Mouse (Mus musculus): ENCODE measurements at regions not wholly inside any gene's neighbourhood (a gene's known extent, or its start where the extent isn't known, plus 50 kb on each side); places are given as distances from the start of the nearest gene placed in this dataset.

- H3K4me1 ChIP-seq (ENCODE audit: control insufficient read depth in 2 of 2, insufficient read depth in 2 of 2, low read length in 2 of 2, poor library complexity in 1 of 2), result 0 out of 4 replicates have a peak, but pooled peaks cover 0 to 1% of the 10 kb centered on the region in 2 experiments
- H3K4me3 ChIP-seq (ENCODE audit: insufficient read depth in 1 of 2, low read depth in 1 of 2, low read length in 2 of 2, poor library complexity in 1 of 2, severe bottlenecking in 1 of 2), result no peak overlapping the region
- H3K9me3 ChIP-seq (ENCODE audit: control insufficient read depth, insufficient read depth, low read depth, low read length), result no peaks in the 10 kb centered on the region
- no peak for TF ChIP-seq ZC3H11A (IDR thresholded peaks at IDR 0.05; ENCODE audit: borderline replicate concordance, low read depth, low read length)
- no peak for TF ChIP-seq MAFK (IDR thresholded peaks at IDR 0.05; ENCODE audit: insufficient read depth, low read depth, low read length)
- TF ChIP-seq CHD2 (IDR thresholded peaks at IDR 0.05; ENCODE audit: low read depth, low read length), result no peak
- TF ChIP-seq ZNF384 (IDR thresholded peaks at IDR 0.05; ENCODE audit: low read depth, low read length), result no peak
- no peak for TF ChIP-seq HCFC1 (IDR thresholded peaks at IDR 0.05; ENCODE audit: borderline replicate concordance, insufficient read depth, low read length)
- in situ Hi-C loops (cut with MboI; ENCODE audit: low sequenced_read_pairs in 2 of 2, unreplicated experiment in 2 of 2), result no loop called here
- no peaks in the 10 kb centered on the region for H3K36me3 ChIP-seq (ENCODE audit: control insufficient read depth, insufficient read depth, low read length, poor library complexity, severe bottlenecking)
- no peak overlapping the region for H3K27ac ChIP-seq (ENCODE audit: insufficient read depth, low read depth, low read length, poor library complexity, severe bottlenecking)
- no peak overlapping the region for H3K9ac ChIP-seq (ENCODE audit: insufficient read depth, low read depth, low read length, poor library complexity, severe bottlenecking)
- no peak for DNase-seq (ENCODE audit: low read depth, low spot score)
Observed at GRCm38 (mm10) chr12:99622238-99622637, 58.9 kb upstream of the Foxn3 start.

GRCm38 (mm10) chr12:99617241-99617804 is 53.9 kb upstream of the Foxn3 start:
- Histone ChIP-seq H3K9me3 (ENCODE audit: control insufficient read depth, insufficient read depth, low read depth, low read length) (no peaks in the 10 kb centered on the region), H3K9ac (ENCODE audit: insufficient read depth, low read depth, low read length, poor library complexity, severe bottlenecking) (no peak overlapping the region), H3K27ac (ENCODE audit: insufficient read depth, low read depth, low read length, poor library complexity, severe bottlenecking) (no peak overlapping the region), H3K4me1 (ENCODE audit: control insufficient read depth in 2 of 2, insufficient read depth in 2 of 2, low read length in 2 of 2, poor library complexity in 1 of 2) (peaks cover 0 to 2% of the 10 kb centered on the region in 2 experiments; a peak in 1 of 4 replicates), H3K4me3 (ENCODE audit: insufficient read depth in 1 of 2, low read depth in 1 of 2, low read length in 2 of 2, poor library complexity in 1 of 2, severe bottlenecking in 1 of 2) (no peak overlapping the region), H3K36me3 (ENCODE audit: control insufficient read depth, insufficient read depth, low read length, poor library complexity, severe bottlenecking) (no peaks in the 10 kb centered on the region)
- TF ChIP-seq HCFC1 (IDR thresholded peaks at IDR 0.05; ENCODE audit: borderline replicate concordance, insufficient read depth, low read length) (no peak), MAFK (IDR thresholded peaks at IDR 0.05; ENCODE audit: insufficient read depth, low read depth, low read length) (no peak), ZC3H11A (IDR thresholded peaks at IDR 0.05; ENCODE audit: borderline replicate concordance, low read depth, low read length) (no peak), CHD2 (IDR thresholded peaks at IDR 0.05; ENCODE audit: low read depth, low read length) (no peak)
- no peak for DNase-seq (ENCODE audit: low read depth, low spot score)
- in situ Hi-C loops (cut with MboI; ENCODE audit: low sequenced_read_pairs in 2 of 2, unreplicated experiment in 2 of 2), result no loop called here

DNA sequence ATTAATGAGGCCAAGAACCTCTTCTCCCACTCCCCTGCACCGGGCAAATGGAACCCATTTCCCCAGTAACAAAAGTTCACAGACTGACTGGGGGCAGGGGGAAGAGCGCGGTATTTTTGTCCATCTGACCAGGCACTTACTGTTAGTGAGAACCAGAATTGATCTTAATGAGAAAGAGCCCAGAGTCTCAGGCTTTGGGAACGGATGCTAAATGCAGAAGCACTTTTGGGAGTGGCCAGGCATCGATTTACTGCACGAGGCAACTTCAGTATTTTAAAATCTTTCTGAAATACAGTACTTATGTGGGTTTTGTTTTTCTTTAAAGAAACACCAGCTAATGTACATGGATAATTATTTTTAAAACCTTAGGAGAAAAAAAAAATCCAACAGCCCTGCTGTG is 51.0 kb upstream of the Foxn3 start:
- Histone ChIP-seq H3K4me3 (ENCODE audit: insufficient read depth in 1 of 2, low read depth in 1 of 2, low read length in 2 of 2, poor library complexity in 1 of 2, severe bottlenecking in 1 of 2) (no peak overlapping the region), H3K4me1 (ENCODE audit: control insufficient read depth in 2 of 2, insufficient read depth in 2 of 2, low read length in 2 of 2, poor library complexity in 1 of 2) (peaks cover 0 to 2% of the 10 kb centered on the region in 2 experiments; a peak in 1 of 4 replicates), H3K27ac (ENCODE audit: insufficient read depth, low read depth, low read length, poor library complexity, severe bottlenecking) (no peak overlapping the region), H3K9ac (ENCODE audit: insufficient read depth, low read depth, low read length, poor library complexity, severe bottlenecking) (no peak overlapping the region), H3K9me3 (ENCODE audit: control insufficient read depth, insufficient read depth, low read depth, low read length) (no peaks in the 10 kb centered on the region), H3K36me3 (ENCODE audit: control insufficient read depth, insufficient read depth, low read length, poor library complexity, severe bottlenecking) (no peaks in the 10 kb centered on the region)
- no peak for DNase-seq (ENCODE audit: low read depth, low spot score)
- TF ChIP-seq ZNF384 (IDR thresholded peaks at IDR 0.05; ENCODE audit: low read depth, low read length) (no peak), CHD2 (IDR thresholded peaks at IDR 0.05; ENCODE audit: low read depth, low read length) (no peak), HCFC1 (IDR thresholded peaks at IDR 0.05; ENCODE audit: borderline replicate concordance, insufficient read depth, low read length) (no peak)
- in situ Hi-C loops (cut with MboI; ENCODE audit: low sequenced_read_pairs in 2 of 2, unreplicated experiment in 2 of 2), result no loop called here
